Mouse (Mus musculus): ENCODE data around the gene Nr2f1.

- TF ChIP-seq POLR2A (IDR thresholded peaks at IDR 0.05; ENCODE audit: extremely low read depth, insufficient read depth, low read length) (no peak), CTCF (IDR thresholded peaks at IDR 0.05; ENCODE audit: low read depth, low read length) (no peak)
Observed at GRCm38 (mm10) chr13:78197286-78197818, 2.2 kb downstream of the Nr2f1 start.
